In genomic region chr15:10470941-10471340, GRCm38 (mm10) we compare ENCODE assay signal across 8 mouse cellular contexts. TPM values are rescaled to one million over a fixed set of nuclear protein-coding genes. Genes with fewer than 3 reads are reported as not detected.
DNase-seq lines count a peak whose midpoint lies in the region; ATAC-seq and TF ChIP-seq lines count a peak whose summit lies in the region.

No protein-coding gene starts in this region.

- H3K4me2 ChIP-seq in kidney, embryonic 15.5 days = peak overlapping the region; percentile 83
- peak overlapping the region; percentile 86 for H3K4me2 ChIP-seq in hindbrain, postnatal 0 days (ENCODE audit: low read depth, low read length)
- peak overlapping the region; percentile 85 for H3K4me2 ChIP-seq in midbrain, postnatal 0 days (ENCODE audit: low read depth, low read length, poor library complexity, severe bottlenecking)

- peaks cover 16% of the 10 kb centered on the region for H3K36me3 ChIP-seq in kidney, embryonic 15.5 days
- peaks cover 10% of the 10 kb centered on the region; the same call in 1 of the 2 replicates for H3K36me3 ChIP-seq in hindbrain, postnatal 0 days (ENCODE audit: insufficient read depth, low read length)
- peaks cover 3% of the 10 kb centered on the region; the same call in 1 of the 2 replicates for H3K36me3 ChIP-seq in midbrain, postnatal 0 days (ENCODE audit: insufficient read depth, low read length)

- no peaks in the 10 kb centered on the region for H3K9me3 ChIP-seq in kidney, embryonic 15.5 days (replicated peaks)
- no peaks in the 10 kb centered on the region for H3K9me3 ChIP-seq in hindbrain, postnatal 0 days (ENCODE audit: low read length)
- no peaks in the 10 kb centered on the region for H3K9me3 ChIP-seq in midbrain, postnatal 0 days (ENCODE audit: low read length)

- H3K27ac ChIP-seq in kidney, embryonic 15.5 days = no peak overlapping the region; the same call in 1 of the 2 replicates
- no peak overlapping the region for H3K27ac ChIP-seq in bone marrow macrophage, adult 2 months (ENCODE audit: insufficient read depth, low read depth, low read length)
- no peak overlapping the region for H3K27ac ChIP-seq in hindbrain, postnatal 0 days
- no peak overlapping the region for H3K27ac ChIP-seq in midbrain, postnatal 0 days (ENCODE audit: low read depth, low read length)

- TF ChIP-seq POLR2A in bone marrow macrophage, adult 2 months (IDR thresholded peaks at IDR 0.05; ENCODE audit: borderline replicate concordance, low read depth, low read length) = no peak

- no peaks in the 10 kb centered on the region for H3K27me3 ChIP-seq in kidney, embryonic 15.5 days
- H3K27me3 ChIP-seq in hindbrain, postnatal 0 days (ENCODE audit: insufficient read depth, low read length) = no peaks in the 10 kb centered on the region
- H3K27me3 ChIP-seq in midbrain, postnatal 0 days (ENCODE audit: insufficient read depth, low read length) = no peaks in the 10 kb centered on the region

- DNase-seq in kidney, postnatal 14 days = no peak
- DNase-seq in hindbrain, postnatal 0 days (ENCODE audit: low spot score) = no peak
- DNase-seq in midbrain, postnatal 0 days (ENCODE audit: low spot score) = no peak
- DNase-seq in left cerebral cortex, adult 9 months (ENCODE audit: low spot score in 2 of 2) = no peak
- no peak for DNase-seq in urinary bladder, postnatal 14 days (ENCODE audit: low spot score)

- no peak for TF ChIP-seq CTCF in bone marrow macrophage, adult 2 months (IDR thresholded peaks at IDR 0.05; ENCODE audit: low read depth, low read length)
- no peak for TF ChIP-seq CTCF in hindbrain, postnatal 0 days (IDR thresholded peaks at IDR 0.05; ENCODE audit: low read depth)
- no peak for TF ChIP-seq CTCF in midbrain, postnatal 0 days (IDR thresholded peaks at IDR 0.05)

- peak overlapping the region; percentile 79 for H3K9ac ChIP-seq in kidney, embryonic 15.5 days
- peak overlapping the region; percentile 90 for H3K9ac ChIP-seq in hindbrain, postnatal 0 days (replicated peaks; ENCODE audit: low read length)
- H3K9ac ChIP-seq in midbrain, postnatal 0 days (replicated peaks; ENCODE audit: low read length, poor library complexity, severe bottlenecking) = peak overlapping the region; percentile 84

- 15% methylated on average over 3 of the region's 3 CpGs for WGBS in kidney, embryonic 15.5 days
- 16% methylated on average over 3 of the region's 3 CpGs for WGBS in hindbrain, postnatal 0 days
- 8% methylated on average over 3 of the region's 3 CpGs for WGBS in midbrain, postnatal 0 days

- no peak for ATAC-seq in kidney, embryonic 15.5 days (replicated peaks; ENCODE audit: low FRiP score)
- ATAC-seq in hindbrain, postnatal 0 days = no peak; the same call in 1 of the 2 replicates
- ATAC-seq in midbrain, postnatal 0 days (ENCODE audit: low FRiP score) = no peak
- ATAC-seq in monocyte, adult 5-6 weeks (replicated peaks; ENCODE audit: insufficient number of reproducible peaks, low FRiP score, low TSS enrichment, poor library complexity, severe bottlenecking) = no peak

- H3K4me1 ChIP-seq in kidney, embryonic 15.5 days = peaks cover 19% of the 10 kb centered on the region; the same call in 1 of the 2 replicates
- peaks cover 10% of the 10 kb centered on the region for H3K4me1 ChIP-seq in bone marrow macrophage, adult 2 months (ENCODE audit: control insufficient read depth, insufficient read depth, low read length)
- peaks cover 7% of the 10 kb centered on the region; the same call in 1 of the 2 replicates for H3K4me1 ChIP-seq in hindbrain, postnatal 0 days (ENCODE audit: insufficient read depth, low read length)
- H3K4me1 ChIP-seq in midbrain, postnatal 0 days (ENCODE audit: insufficient read depth, low read length) = peaks cover 9% of the 10 kb centered on the region; the same call in 1 of the 2 replicates

- H3K4me3 ChIP-seq in kidney, embryonic 15.5 days (replicated peaks) = peak overlapping the region; percentile 86
- H3K4me3 ChIP-seq in bone marrow macrophage, adult 2 months (ENCODE audit: insufficient read depth, low read length) = peak overlapping the region; percentile 62
- H3K4me3 ChIP-seq in hindbrain, postnatal 0 days (ENCODE audit: low read length) = peak overlapping the region; percentile 92
- H3K4me3 ChIP-seq in midbrain, postnatal 0 days (ENCODE audit: low read depth, low read length) = peak overlapping the region; percentile 91

RNA-seq across cellular contexts. Expression of gene Dnajc21, which starts 0.6 kb away (rescaled TPM):
- 12.6 and 12.9 TPM in 2 replicates for polyA plus RNA-seq in kidney, embryonic 15.5 days (2015; fragmentation: Nextera tagmentation; extraction: Ambion mirVana)
- 16.4 and 17.6 TPM in 2 replicates for polyA plus RNA-seq in bone marrow macrophage, adult 2 months (2012; ENCODE audit: insufficient read depth, insufficient read length, missing spikeins)
- total RNA-seq in hindbrain, postnatal 0 days (2014; rRNA removed) = 5.3 and 8.0 TPM in 2 replicates
- polyA plus RNA-seq in hindbrain, postnatal 0 days (2015; fragmentation: Nextera tagmentation; extraction: Ambion mirVana) = 14.5 and 15.2 TPM in 2 replicates
- 3.9 and 6.8 TPM in 2 replicates for total RNA-seq in midbrain, postnatal 0 days (2014; rRNA removed)
- polyA plus RNA-seq in midbrain, postnatal 0 days (2015; fragmentation: Nextera tagmentation; extraction: Ambion mirVana) = 11.6 and 15.5 TPM in 2 replicates
- 62.2 to 64.0 TPM (median 62.3 TPM) in 3 replicates for total RNA-seq in monocyte, adult 5-6 weeks (2017)

RNA-seq across cellular contexts. Expression of gene Brix1, which starts 14.8 kb away (rescaled TPM):
- polyA plus RNA-seq in kidney, embryonic 15.5 days (2015; fragmentation: Nextera tagmentation; extraction: Ambion mirVana) = 104 and 129 TPM in 2 replicates
- polyA plus RNA-seq in bone marrow macrophage, adult 2 months (2012; ENCODE audit: insufficient read depth, insufficient read length, missing spikeins) = 31.2 and 36.0 TPM in 2 replicates
- total RNA-seq in hindbrain, postnatal 0 days (2014; rRNA removed) = 4.8 and 10.0 TPM in 2 replicates
- 58.2 and 64.9 TPM in 2 replicates for polyA plus RNA-seq in hindbrain, postnatal 0 days (2015; fragmentation: Nextera tagmentation; extraction: Ambion mirVana)
- total RNA-seq in midbrain, postnatal 0 days (2014; rRNA removed) = 6.1 and 9.5 TPM in 2 replicates
- 44.2 and 52.7 TPM in 2 replicates for polyA plus RNA-seq in midbrain, postnatal 0 days (2015; fragmentation: Nextera tagmentation; extraction: Ambion mirVana)
- total RNA-seq in monocyte, adult 5-6 weeks (2017) = 15.8 to 23.5 TPM (median 20.3 TPM) in 3 replicates

RNA-seq across cellular contexts. Expression of gene Rad1, which starts 14.9 kb away (rescaled TPM):
- polyA plus RNA-seq in kidney, embryonic 15.5 days (2015; fragmentation: Nextera tagmentation; extraction: Ambion mirVana) = 39.4 and 41.3 TPM in 2 replicates
- 10.7 and 15.4 TPM in 2 replicates for polyA plus RNA-seq in bone marrow macrophage, adult 2 months (2012; ENCODE audit: insufficient read depth, insufficient read length, missing spikeins)
- 14.9 and 15.5 TPM in 2 replicates for total RNA-seq in hindbrain, postnatal 0 days (2014; rRNA removed)
- polyA plus RNA-seq in hindbrain, postnatal 0 days (2015; fragmentation: Nextera tagmentation; extraction: Ambion mirVana) = 19.7 and 23.0 TPM in 2 replicates
- 15.5 and 18.4 TPM in 2 replicates for total RNA-seq in midbrain, postnatal 0 days (2014; rRNA removed)
- polyA plus RNA-seq in midbrain, postnatal 0 days (2015; fragmentation: Nextera tagmentation; extraction: Ambion mirVana) = 18.1 TPM in 2 replicates
- total RNA-seq in monocyte, adult 5-6 weeks (2017) = 3.8 to 18.1 TPM (median 7.0 TPM) in 3 replicates
